Mouse (Mus musculus): Measurements from ENCODE around the gene Cldnd1. TPM values are rescaled to one million over a fixed set of nuclear protein-coding genes. Genes with fewer than 3 reads are reported as not detected.

Gene Cldnd1
- polyA plus RNA-seq, 1 experiment from 2014 or later = 91.0 TPM

Small RNA genes within 50 kb of the gene (microRNA-seq; reads per million reads assigned to microRNA genes)
- gene Gm27564 = not detected

Other genes starting within 250 kb of the Cldnd1 start
- 9.3 and 10.6 TPM in 2 replicates for gene St3gal6, start 203.7 kb upstream of the Cldnd1 start, polyA plus RNA-seq (2016; fragmentation: Nextera tagmentation; extraction: Ambion mirVana)
- not detected in 2 replicates for gene Gm813, start 110.9 kb upstream of the Cldnd1 start, polyA plus RNA-seq (2016; fragmentation: Nextera tagmentation; extraction: Ambion mirVana)
- gene E330017A01Rik, start 89.2 kb upstream of the Cldnd1 start, polyA plus RNA-seq (2016; fragmentation: Nextera tagmentation; extraction: Ambion mirVana) = not detected in 2 replicates
- gene Cpox, start 57.6 kb upstream of the Cldnd1 start, polyA plus RNA-seq (2016; fragmentation: Nextera tagmentation; extraction: Ambion mirVana) = 25.6 and 30.4 TPM in 2 replicates
- not detected in 2 replicates for gene Gpr15, start 8.8 kb upstream of the Cldnd1 start, polyA plus RNA-seq (2016; fragmentation: Nextera tagmentation; extraction: Ambion mirVana)
- gene Olfr172, start 35.3 kb downstream of the Cldnd1 start, polyA plus RNA-seq (2016; fragmentation: Nextera tagmentation; extraction: Ambion mirVana) = not detected in 2 replicates
- gene Olfr173, start 72.4 kb downstream of the Cldnd1 start, polyA plus RNA-seq (2016; fragmentation: Nextera tagmentation; extraction: Ambion mirVana) = not detected in 2 replicates
- gene Olfr175-ps1, start 98.9 kb downstream of the Cldnd1 start, polyA plus RNA-seq (2016; fragmentation: Nextera tagmentation; extraction: Ambion mirVana) = not detected in 2 replicates
- gene Olfr177, start 146.9 kb downstream of the Cldnd1 start, polyA plus RNA-seq (2016; fragmentation: Nextera tagmentation; extraction: Ambion mirVana) = not detected in 2 replicates
- not detected in 2 replicates for gene Olfr178, start 164.2 kb downstream of the Cldnd1 start, polyA plus RNA-seq (2016; fragmentation: Nextera tagmentation; extraction: Ambion mirVana)
- not detected in 2 replicates for gene Olfr181, start 200.8 kb downstream of the Cldnd1 start, polyA plus RNA-seq (2016; fragmentation: Nextera tagmentation; extraction: Ambion mirVana)
- gene Olfr180, start 201.5 kb downstream of the Cldnd1 start, polyA plus RNA-seq (2016; fragmentation: Nextera tagmentation; extraction: Ambion mirVana) = not detected in 2 replicates

Data from forebrain, embryonic 10.5 days (tissue).